Mouse (Mus musculus): ENCODE results near the gene Pde7b. TPM values are rescaled to one million over a fixed set of nuclear protein-coding genes. Genes with fewer than 3 reads are reported as not detected.
A peak's percentile ranks its signal among the peaks of the same experiment; 100 is the strongest.

Pde7b gene
- total RNA-seq, 2 experiments from 2014 or later: 41.4 to 66.1 TPM

- no peak for DNase-seq (ENCODE audit: low spot score in 2 of 2)
- intact Hi-C loops (cut with DNase I): no loop called here
These were observed 326.1 kb downstream of the Pde7b start for GRCm38 (mm10) chr10:20398641-20399390.

- intact Hi-C loops (cut with DNase I): no loop called here
- DNase-seq (ENCODE audit: low spot score in 2 of 2): peak in 1 of 2 experiments; percentile 55
These were observed 326.7 kb downstream of the Pde7b start for GRCm38 (mm10) chr10:20398224-20398623.

- intact Hi-C loops (cut with DNase I): no loop called here
- no peak for DNase-seq (ENCODE audit: low spot score in 2 of 2)
These were observed 329.1 kb downstream of the Pde7b start for GRCm38 (mm10) chr10:20395778-20396177.

- intact Hi-C loops (cut with DNase I): no loop called here
- DNase-seq (ENCODE audit: low spot score in 2 of 2): no peak
These were observed 330.1 kb downstream of the Pde7b start for GRCm38 (mm10) chr10:20394815-20395214.

- intact Hi-C loops (cut with DNase I): no loop called here
- DNase-seq (ENCODE audit: low spot score in 2 of 2): no peak
These were observed 334.3 kb downstream of the Pde7b start for GRCm38 (mm10) chr10:20390568-20390967.

- DNase-seq (ENCODE audit: low spot score in 2 of 2): peak in 1 of 2 experiments; percentile 19
- intact Hi-C loops (cut with DNase I): no loop called here
These were observed 342.0 kb downstream of the Pde7b start for GRCm38 (mm10) chr10:20382807-20383419.

- DNase-seq (ENCODE audit: low spot score in 2 of 2): no peak
- intact Hi-C loops (cut with DNase I): no loop called here
These were observed 343.5 kb downstream of the Pde7b start for GRCm38 (mm10) chr10:20381352-20381751.

- intact Hi-C loops (cut with DNase I): no loop called here
- peak; percentile 47 to 85 for DNase-seq (ENCODE audit: low spot score in 2 of 2)
These were observed 344.1 kb downstream of the Pde7b start for GRCm38 (mm10) chr10:20380798-20381197.

GRCm38 (mm10) chr10:20379071-20379735, 345.7 kb downstream of the Pde7b start:
- intact Hi-C loops (cut with DNase I): no loop called here
- no peak for DNase-seq (ENCODE audit: low spot score in 2 of 2)

- intact Hi-C loops (cut with DNase I): no loop called here
- no peak for DNase-seq (ENCODE audit: low spot score in 2 of 2)
These were observed 347.3 kb downstream of the Pde7b start for GRCm38 (mm10) chr10:20377621-20378020.

GRCm38 (mm10) chr10:20372046-20372445, 352.8 kb downstream of the Pde7b start:
- intact Hi-C loops (cut with DNase I): no loop called here

GRCm38 (mm10) chr10:20362450-20363118, 362.3 kb downstream of the Pde7b start:
- DNase-seq (ENCODE audit: low spot score in 2 of 2): no peak
- intact Hi-C loops (cut with DNase I): loop anchor here (5.0 kb wide), 2 partner anchors 565 to 585 kb away; no protein-coding TSS in a partner anchor

More at GRCm38 (mm10) chr10:20372046-20372445, 352.8 kb downstream of the Pde7b start:
- DNase-seq (ENCODE audit: low spot score in 2 of 2): no peak

GRCm38 (mm10) chr10:20361542-20362449, 363.1 kb downstream of the Pde7b start:
- peak in 1 of 2 experiments; percentile 42 for DNase-seq (ENCODE audit: low spot score in 2 of 2)
- intact Hi-C loops (cut with DNase I): loop anchor here (5.0 kb wide), 2 partner anchors 566 to 586 kb away; no protein-coding TSS in a partner anchor

- no peak for DNase-seq (ENCODE audit: low spot score in 2 of 2)
- intact Hi-C loops (cut with DNase I): no loop called here
These were observed 376.0 kb downstream of the Pde7b start for GRCm38 (mm10) chr10:20348894-20349293.

Other genes starting within 250 kb of the Pde7b start
- gene Ahi1, start 227.5 kb upstream of the Pde7b start, total RNA-seq (2021): 100 to 1,000 TPM; 154 to 175 TPM

Measured in left cerebral cortex, postnatal 25 days (tissue).